Mouse (Mus musculus) limb, embryonic 14.5 days (tissue): ENCODE measurements around the gene 1500011B03Rik. TPM values are rescaled to one million over a fixed set of nuclear protein-coding genes. Genes with fewer than 3 reads are reported as not detected.

ENCODE experiments used
- ATAC-seq: fragments of 200-750 bp; cut with Nextera tagmentation; 2 replicates; pipeline ENCODE4 v1.8.0; 2017; ENCODE audit warnings: low read depth, moderate number of reproducible peaks, moderate TSS enrichment; ENCODE audit not compliant: low FRiP score
- DNase-seq: peaks from one replicate; pipeline ENCODE4 v3.0.0-alpha.2; 2015; ENCODE audit warnings: low spot score
- H3K27ac ChIP-seq: fragments of 300-500 bp; sonication (generic); replicated peaks from 2 replicates; pipeline ENCODE4 v1.5.1; 2014; ENCODE audit warnings: low read depth, mild to moderate bottlenecking, low read length, moderate library complexity, mixed read lengths
- H3K27me3 ChIP-seq: fragments of 300-500 bp; sonication (generic); 2 replicates; pipeline ENCODE4 v1.6.1; 2014; ENCODE audit warnings: low read length, mixed read lengths; ENCODE audit not compliant: control insufficient read depth, insufficient read depth
- H3K36me3 ChIP-seq: fragments of 300-500 bp; sonication (generic); 2 replicates; pipeline ENCODE4 v1.6.1; 2014; ENCODE audit warnings: mild to moderate bottlenecking, low read length, moderate library complexity, mixed read lengths; ENCODE audit not compliant: control insufficient read depth, insufficient read depth
- H3K4me1 ChIP-seq: fragments of 300-500 bp; sonication (generic); 2 replicates; pipeline ENCODE4 v1.6.1; 2014; ENCODE audit warnings: antibody characterized with exemption, low read length, mixed read lengths; ENCODE audit not compliant: control insufficient read depth, insufficient read depth
- H3K4me2 ChIP-seq: fragments of 300-500 bp; sonication (generic); replicated peaks from 2 replicates; pipeline ENCODE4 v1.6.1; 2014; ENCODE audit warnings: low read depth, mild to moderate bottlenecking, low read length, moderate library complexity; ENCODE audit not compliant: severe bottlenecking
- H3K4me3 ChIP-seq: fragments of 300-500 bp; sonication (generic); replicated peaks from 2 replicates; pipeline ENCODE4 v1.5.1; 2014; ENCODE audit warnings: low read length
- H3K9ac ChIP-seq: fragments of 300-500 bp; sonication (generic); 2 replicates; pipeline ENCODE4 v1.6.1; 2014; ENCODE audit warnings: mild to moderate bottlenecking, low read depth, low read length, moderate library complexity; ENCODE audit not compliant: severe bottlenecking
- H3K9me3 ChIP-seq: fragments of 300-500 bp; sonication (generic); 2 replicates; pipeline ENCODE4 v1.6.1; 2016; ENCODE audit warnings: low read length; ENCODE audit not compliant: control insufficient read depth
- POLR2A ChIP-seq: fragments of 200-500 bp; IDR thresholded peaks from 2 replicates; pipeline ENCODE4 v1.8.0; 2012; ENCODE audit warnings: inconsistent platforms, mild to moderate bottlenecking, moderate library complexity, borderline replicate concordance; ENCODE audit not compliant: insufficient read depth, insufficient read length; ENCODE audit errors: extremely low read depth
- WGBS: fragments of 180-500 bp; shearing (Covaris S2); extraction: QIAGEN DNeasy Blood & Tissue Kit; methylation state at CpG from one replicate; pipeline ENCODE4 v1.1.7; 2014; 5-methylcytosine and 5-hydroxymethylcytosine counted together
- polyA plus RNA-seq, 2 experiments: library from polyadenylated mRNA; depleted of rRNA in 1 of 2; stranded (reverse) in 1 of 2; unstranded in 1 of 2; fragments of >200 nt; fragmentation: Nextera tagmentation in 1 of 2; extraction: Ambion mirVana in 1 of 2; gene quantifications; 2 replicates each; pipeline versions ENCODE4 v1.2.1 to v1.2.3; 2012 to 2014

1500011B03Rik gene
- polyA plus RNA-seq, 2 experiments, result 76.7 to 95.9 TPM

- Histone ChIP-seq H3K9ac (no peak overlapping the region), H3K27me3 (no peaks in the 10 kb centered on the region), H3K36me3 (peaks cover 70% of the 10 kb centered on the region), H3K27ac (no peak overlapping the region), H3K9me3 (no peaks in the 10 kb centered on the region), H3K4me2 (no peak overlapping the region), H3K4me3 (no peak overlapping the region), H3K4me1 (peaks cover 5% of the 10 kb centered on the region; the same call in 1 of the 2 replicates)
- DNase-seq, result no peak
- WGBS, result 91% methylated on average over 7 of the region's 7 CpGs
- ATAC-seq, result no peak
- TF ChIP-seq POLR2A, result no peak
Measured at GRCm38 (mm10) chr5:114793317-114793716, 30.0 kb downstream of the 1500011B03Rik start.

- H3K4me2 ChIP-seq, result no peak overlapping the region
- no peaks in the 10 kb centered on the region for H3K9me3 ChIP-seq
- ATAC-seq, result no peak
- H3K27me3 ChIP-seq, result no peaks in the 10 kb centered on the region
- no peak for DNase-seq
- H3K9ac ChIP-seq, result no peak overlapping the region
- H3K27ac ChIP-seq, result no peak overlapping the region
- no peak overlapping the region for H3K4me3 ChIP-seq
- H3K36me3 ChIP-seq, result peaks cover 32% of the 10 kb centered on the region
- 71% methylated on average over 5 of the region's 5 CpGs for WGBS
- no peaks in the 10 kb centered on the region for H3K4me1 ChIP-seq
- TF ChIP-seq POLR2A, result no peak
Measured at GRCm38 (mm10) chr5:114785196-114785595, 38.1 kb downstream of the 1500011B03Rik start.

- no peak overlapping the region for H3K27ac ChIP-seq
- no peaks in the 10 kb centered on the region for H3K9me3 ChIP-seq
- H3K4me3 ChIP-seq, result no peak overlapping the region
- TF ChIP-seq POLR2A, result no peak
- H3K9ac ChIP-seq, result no peak overlapping the region
- DNase-seq (no peak), ATAC-seq (no peak)
- H3K4me2 ChIP-seq, result no peak overlapping the region
- peaks cover 31% of the 10 kb centered on the region for H3K36me3 ChIP-seq
- H3K27me3 ChIP-seq, result no peaks in the 10 kb centered on the region
- WGBS, result 80% methylated on average over 16 of the region's 16 CpGs
- H3K4me1 ChIP-seq, result no peaks in the 10 kb centered on the region
Measured at GRCm38 (mm10) chr5:114784622-114785165, 38.6 kb downstream of the 1500011B03Rik start.

DNA sequence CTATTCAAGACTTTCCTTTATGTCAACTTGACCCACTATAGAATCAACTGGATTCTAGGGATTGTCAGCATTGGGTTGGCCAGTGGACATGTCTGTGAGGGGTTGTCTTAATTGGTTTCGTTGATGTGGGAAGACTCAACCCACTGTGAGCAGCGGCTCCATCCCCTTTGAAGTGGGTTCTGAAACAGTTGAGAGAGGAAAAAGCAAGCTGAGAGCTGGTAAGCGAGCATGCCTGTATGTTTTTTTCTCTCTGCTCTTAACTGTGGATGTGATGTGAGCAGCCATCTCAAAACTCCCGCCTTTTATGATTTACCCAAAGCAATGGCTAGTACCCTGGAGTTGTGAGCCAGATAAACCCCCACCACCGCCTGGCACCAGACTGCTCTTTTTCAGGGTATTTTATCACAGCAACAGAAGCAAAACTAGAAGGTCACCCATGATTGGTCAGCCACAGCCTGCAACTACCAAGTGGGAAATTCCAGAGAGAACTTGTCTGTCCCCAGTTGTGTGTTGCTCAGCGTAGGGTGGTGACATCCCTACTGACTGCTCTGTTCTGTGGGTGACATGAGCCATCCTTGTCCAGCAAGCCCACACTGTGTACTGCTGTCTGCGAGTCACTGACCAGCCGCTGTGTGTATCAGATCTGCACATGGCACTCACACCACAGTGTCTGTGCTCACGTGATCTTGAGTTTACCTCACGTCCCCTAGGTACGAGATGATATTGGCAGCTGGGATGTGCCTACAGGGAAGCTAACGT is 39.7 kb downstream of the 1500011B03Rik start:
- no peaks in the 10 kb centered on the region for H3K4me1 ChIP-seq
- 85% methylated on average over 12 of the region's 12 CpGs for WGBS
- H3K36me3 ChIP-seq, result peaks cover 20% of the 10 kb centered on the region
- DNase-seq, result no peak
- H3K9ac ChIP-seq, result no peak overlapping the region
- no peak for TF ChIP-seq POLR2A
- no peak for ATAC-seq
- H3K4me2 ChIP-seq, result no peak overlapping the region
- H3K4me3 ChIP-seq, result no peak overlapping the region
- H3K27ac ChIP-seq, result no peak overlapping the region
- H3K9me3 ChIP-seq, result no peaks in the 10 kb centered on the region
- H3K27me3 ChIP-seq, result no peaks in the 10 kb centered on the region

DNA sequence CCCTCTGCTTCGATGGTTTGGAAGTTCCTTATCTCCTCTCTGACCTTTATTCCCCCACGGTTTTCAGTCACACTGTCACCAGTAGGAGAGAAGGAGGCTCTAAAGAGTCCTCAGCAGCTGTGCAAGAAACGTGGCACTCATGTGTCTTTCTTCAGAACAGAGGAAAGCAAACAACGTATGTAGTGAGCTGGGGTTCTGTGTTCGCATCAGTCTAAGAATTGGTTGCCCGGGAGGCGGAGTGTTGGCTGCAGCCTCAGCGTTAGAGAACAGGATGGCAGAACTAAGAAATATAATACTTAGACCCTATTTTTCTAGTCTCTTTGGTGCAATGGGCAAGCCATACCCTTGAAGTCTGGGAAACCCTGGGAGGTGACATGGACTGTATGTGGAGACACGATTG is 40.3 kb downstream of the 1500011B03Rik start:
- H3K4me1 ChIP-seq, result no peaks in the 10 kb centered on the region
- ATAC-seq (no peak), DNase-seq (no peak)
- H3K27me3 ChIP-seq, result no peaks in the 10 kb centered on the region
- peaks cover 20% of the 10 kb centered on the region for H3K36me3 ChIP-seq
- no peak overlapping the region for H3K4me2 ChIP-seq
- no peak for TF ChIP-seq POLR2A
- 88% methylated on average over 9 of the region's 9 CpGs for WGBS
- H3K27ac ChIP-seq, result no peak overlapping the region
- H3K9ac ChIP-seq, result no peak overlapping the region
- no peaks in the 10 kb centered on the region for H3K9me3 ChIP-seq
- H3K4me3 ChIP-seq, result no peak overlapping the region
